Mouse (Mus musculus) heart, embryonic 11.5 days (tissue): ENCODE results near the gene Mdga1. TPM values are rescaled to one million over a fixed set of nuclear protein-coding genes. Genes with fewer than 3 reads are reported as not detected.
A peak's percentile ranks its signal among the peaks of the same experiment; 100 is the strongest.

Experiments
- ATAC-seq: fragments of 200-750 bp; cut with Nextera tagmentation; replicated peaks from 2 replicates; pipeline ENCODE4 v1.8.0; 2017; ENCODE audit warnings: moderate library complexity; ENCODE audit not compliant: insufficient number of reproducible peaks, low FRiP score, low TSS enrichment
- H3K27ac ChIP-seq: fragments of 300-500 bp; sonication (generic); 2 replicates; pipeline ENCODE4 v1.5.1; 2014; ENCODE audit warnings: mild to moderate bottlenecking, low read depth, low read length
- H3K27me3 ChIP-seq: fragments of 300-500 bp; sonication (generic); 2 replicates; pipeline ENCODE4 v1.6.1; 2014; ENCODE audit warnings: mild to moderate bottlenecking, low read length, mixed read lengths; ENCODE audit not compliant: control insufficient read depth, insufficient read depth
- H3K36me3 ChIP-seq: fragments of 300-500 bp; sonication (generic); 2 replicates; pipeline ENCODE4 v1.6.1; 2014; ENCODE audit warnings: mild to moderate bottlenecking, low read length, moderate library complexity, mixed read lengths; ENCODE audit not compliant: control insufficient read depth, insufficient read depth
- H3K4me1 ChIP-seq: fragments of 300-500 bp; sonication (generic); 2 replicates; pipeline ENCODE4 v1.6.1; 2014; ENCODE audit warnings: low read length; ENCODE audit not compliant: control insufficient read depth, insufficient read depth
- H3K4me2 ChIP-seq: fragments of 300-500 bp; sonication (generic); 2 replicates; pipeline ENCODE4 v1.6.1; 2014; ENCODE audit warnings: mild to moderate bottlenecking, moderate library complexity
- H3K4me3 ChIP-seq: fragments of 300-500 bp; sonication (generic); 2 replicates; pipeline ENCODE4 v1.5.1; 2014; ENCODE audit warnings: low read depth, low read length
- H3K9ac ChIP-seq: fragments of 300-500 bp; sonication (generic); 2 replicates; pipeline ENCODE4 v1.6.1; 2014; ENCODE audit warnings: mild to moderate bottlenecking, low read depth, low read length, moderate library complexity
- H3K9me3 ChIP-seq: fragments of 300-500 bp; sonication (generic); replicated peaks from 2 replicates; pipeline ENCODE4 v1.6.1; 2016; ENCODE audit warnings: low read length; ENCODE audit not compliant: control insufficient read depth
- WGBS: fragments of 180-500 bp; shearing (Covaris S2); extraction: QIAGEN DNeasy Blood & Tissue Kit; methylation state at CpG from one replicate; pipeline ENCODE4 v1.1.7; 2014; ENCODE audit not compliant: insufficient replicate concordance; 5-methylcytosine and 5-hydroxymethylcytosine counted together
- polyA plus RNA-seq: library from polyadenylated mRNA; unstranded; fragments of >200 nt; fragmentation: Nextera tagmentation; extraction: Ambion mirVana; gene quantifications from 2 replicates; pipeline ENCODE4 v1.2.1, GENCODE M21; 2014

The Mdga1 gene
- polyA plus RNA-seq, 1 experiment from 2014 or later: 1.7 TPM

DNA sequence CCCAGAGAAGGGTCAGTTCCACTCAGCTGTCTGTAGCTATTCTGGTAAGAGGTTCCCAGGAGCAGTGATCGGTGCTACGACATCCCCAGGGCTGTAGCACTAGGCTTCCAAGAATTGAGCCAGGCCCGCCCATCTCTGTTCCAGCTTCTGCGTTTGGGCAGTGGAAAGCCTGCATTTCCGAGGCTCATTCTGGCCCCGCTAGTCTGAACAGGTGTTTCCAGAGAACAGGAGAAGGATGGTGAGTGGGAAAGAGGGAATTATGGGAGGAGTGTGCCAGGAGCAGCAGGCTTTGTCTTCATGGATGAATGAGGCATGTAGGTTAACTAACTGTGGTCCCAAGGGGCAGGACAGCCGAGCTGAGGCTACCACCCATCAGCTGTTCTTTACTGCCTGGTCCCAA, 140.8 kb downstream of the Mdga1 start:
- 77% methylated on average over 7 of the region's 7 CpGs for WGBS
- Histone ChIP-seq H3K36me3 (no peaks in the 10 kb centered on the region), H3K27me3 (no peaks in the 10 kb centered on the region), H3K9ac (no peak overlapping the region), H3K4me1 (peaks cover 7% of the 10 kb centered on the region), H3K9me3 (no peaks in the 10 kb centered on the region), H3K4me2 (no peak overlapping the region), H3K4me3 (no peak overlapping the region), H3K27ac (no peak overlapping the region)
- no peak for ATAC-seq

DNA sequence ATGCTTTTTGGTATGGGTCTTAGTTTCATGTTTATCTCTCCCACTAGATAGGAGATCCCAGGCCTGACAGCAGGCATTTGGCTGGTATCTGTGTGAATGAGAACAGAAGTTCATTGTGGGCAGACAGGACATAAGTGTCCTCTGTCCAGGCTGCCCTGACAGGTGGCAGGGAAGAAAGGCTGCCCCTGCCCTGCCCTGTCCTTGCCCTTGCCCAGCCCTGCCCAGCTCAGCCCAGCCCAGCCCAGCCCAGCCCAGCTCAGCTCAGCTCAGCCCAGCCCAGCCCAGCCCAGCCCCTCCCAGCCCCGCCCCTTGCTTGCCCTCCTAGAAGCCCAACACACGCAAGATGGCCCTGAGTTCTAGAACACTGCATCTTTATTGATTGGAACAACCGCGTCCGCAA, 142.3 kb downstream of the Mdga1 start:
- Histone ChIP-seq H3K9ac (no peak overlapping the region), H3K4me3 (no peak overlapping the region), H3K4me1 (peaks cover 18% of the 10 kb centered on the region), H3K9me3 (no peaks in the 10 kb centered on the region), H3K4me2 (no peak overlapping the region), H3K27me3 (no peaks in the 10 kb centered on the region), H3K27ac (no peak overlapping the region), H3K36me3 (no peaks in the 10 kb centered on the region)
- ATAC-seq: no peak
- 62% methylated on average over 5 of the region's 5 CpGs for WGBS

DNA sequence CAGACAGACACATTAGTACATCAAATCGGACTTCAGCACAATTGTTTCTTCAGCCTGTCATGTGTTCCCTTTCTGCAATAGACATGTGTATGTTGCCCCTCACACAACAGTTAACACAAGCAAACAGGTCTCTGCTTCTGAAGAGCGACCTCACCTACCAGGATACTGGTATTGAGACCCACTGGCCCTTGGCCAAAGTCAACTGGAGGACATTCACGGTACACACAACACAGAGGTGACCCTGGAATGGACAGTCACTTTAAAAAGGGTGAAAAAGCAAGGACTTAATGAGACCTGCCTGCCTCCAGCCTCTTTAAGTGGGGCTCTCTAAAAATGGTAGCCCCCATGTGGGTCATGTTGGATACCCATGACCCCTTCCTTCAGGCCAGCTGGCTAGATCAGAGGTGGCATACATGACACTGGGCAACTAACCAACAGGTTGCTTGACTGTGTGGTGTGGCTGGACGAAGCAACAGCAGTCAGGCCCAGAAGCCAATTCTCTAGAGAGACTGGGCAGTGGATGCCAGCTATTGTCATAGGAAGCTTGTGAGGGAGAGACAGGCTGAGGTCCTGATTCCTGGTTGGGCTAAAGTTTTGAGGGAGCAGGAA, 145.3 kb downstream of the Mdga1 start:
- no peak for ATAC-seq
- Histone ChIP-seq H3K4me2 (no peak overlapping the region), H3K36me3 (no peaks in the 10 kb centered on the region), H3K9me3 (no peaks in the 10 kb centered on the region), H3K27me3 (peaks cover 9% of the 10 kb centered on the region; the same call in 1 of the 2 replicates), H3K4me3 (no peak overlapping the region), H3K27ac (no peak overlapping the region), H3K4me1 (peaks cover 18% of the 10 kb centered on the region), H3K9ac (no peak overlapping the region)
- WGBS: 76% methylated on average over 4 of the region's 4 CpGs

DNA sequence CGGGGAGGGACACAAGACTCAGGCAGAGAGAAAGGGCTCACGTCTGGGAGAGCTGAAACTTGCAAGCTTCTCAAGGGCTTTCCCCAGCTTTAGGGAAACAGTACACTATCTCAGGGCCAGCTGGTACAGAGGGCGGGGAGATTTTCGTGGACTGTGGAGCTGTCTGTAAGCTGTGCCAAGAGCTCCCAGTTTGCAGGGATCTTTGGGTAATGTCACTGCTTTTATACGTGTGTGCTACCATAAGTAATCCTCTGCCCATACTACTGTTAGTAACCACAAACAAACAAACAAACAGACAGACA, 145.7 kb downstream of the Mdga1 start:
- H3K4me1 ChIP-seq: peaks cover 20% of the 10 kb centered on the region
- peaks cover 9% of the 10 kb centered on the region; the same call in 1 of the 2 replicates for H3K27me3 ChIP-seq
- H3K9me3 ChIP-seq: no peaks in the 10 kb centered on the region
- no peak for ATAC-seq
- H3K9ac ChIP-seq: no peak overlapping the region
- H3K27ac ChIP-seq: peak overlapping the region; percentile 8; the same call in 1 of the 2 replicates
- H3K4me2 ChIP-seq: no peak overlapping the region
- H3K4me3 ChIP-seq: no peak overlapping the region
- H3K36me3 ChIP-seq: no peaks in the 10 kb centered on the region
- WGBS: 37% methylated on average over 5 of the region's 5 CpGs

DNA sequence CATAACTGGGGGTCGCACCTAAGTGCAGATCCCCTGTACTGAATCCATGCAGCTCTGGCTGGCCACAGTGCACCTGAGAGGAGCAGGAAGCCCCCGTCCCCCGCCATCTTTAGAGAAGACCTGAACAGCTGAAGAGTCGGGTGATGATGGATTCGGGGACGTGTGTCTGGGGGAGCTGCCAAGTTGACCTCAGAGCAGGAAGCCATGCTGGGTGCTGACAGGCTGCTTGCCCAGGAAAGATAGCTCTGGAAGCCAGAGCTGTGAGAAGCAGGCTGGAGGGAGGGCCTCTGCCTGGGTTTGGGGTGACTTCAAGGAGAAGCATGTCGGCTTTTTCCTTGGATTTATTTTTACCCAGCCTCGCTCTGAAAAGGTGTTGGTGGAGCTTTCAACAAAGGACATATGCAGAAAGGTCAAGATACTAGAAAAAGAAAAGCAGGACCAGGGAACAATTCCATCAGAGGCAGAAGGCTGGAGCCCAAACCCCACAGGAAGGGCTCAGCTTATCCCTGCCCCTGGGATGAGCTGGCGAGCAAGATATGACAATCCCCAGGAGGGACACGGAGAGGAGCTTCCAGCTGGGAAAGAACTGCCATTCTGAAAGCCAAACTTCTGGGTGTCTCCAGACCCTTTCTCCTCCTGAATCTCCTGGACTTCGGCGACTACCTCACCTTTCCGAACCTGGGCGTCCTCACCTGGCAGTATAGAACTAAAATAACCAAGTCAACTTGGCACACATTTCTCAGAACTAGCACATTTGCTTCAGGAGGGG, 146.3 kb downstream of the Mdga1 start:
- Histone ChIP-seq H3K9me3 (no peaks in the 10 kb centered on the region), H3K4me3 (no peak overlapping the region), H3K27ac (peak overlapping the region; percentile 54), H3K27me3 (peaks cover 12% of the 10 kb centered on the region; the same call in 1 of the 2 replicates), H3K9ac (0 out of 2 replicates have a peak overlapping the region, but pooled peaks have one; percentile 1), H3K36me3 (no peaks in the 10 kb centered on the region), H3K4me2 (peak overlapping the region; percentile 36), H3K4me1 (peaks cover 21% of the 10 kb centered on the region)
- ATAC-seq: no peak
- 36% methylated on average over 14 of the region's 14 CpGs for WGBS

DNA sequence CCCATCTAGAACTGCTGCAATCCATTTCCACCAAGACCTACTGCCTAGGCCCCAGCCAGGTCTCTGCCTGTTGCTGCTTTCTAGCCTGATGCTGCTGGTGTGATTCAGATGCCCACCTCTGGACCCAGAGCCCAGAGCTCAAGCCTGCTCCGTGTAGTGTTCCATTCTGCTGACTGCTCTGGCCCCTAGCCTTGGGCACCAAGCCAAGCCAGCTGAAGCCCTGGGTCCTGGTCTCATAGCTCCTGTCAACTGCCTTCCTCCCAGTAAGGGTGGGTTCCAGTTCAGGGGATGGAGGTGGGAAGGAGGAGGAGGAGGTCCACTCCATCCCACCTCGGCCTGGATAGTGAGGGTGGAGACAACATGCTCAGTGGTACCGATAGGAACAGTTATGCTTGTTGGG, 150.3 kb downstream of the Mdga1 start:
- Histone ChIP-seq H3K4me1 (peaks cover 23% of the 10 kb centered on the region), H3K36me3 (no peaks in the 10 kb centered on the region), H3K27ac (no peak overlapping the region), H3K9ac (no peak overlapping the region), H3K27me3 (peaks cover 13% of the 10 kb centered on the region; the same call in 1 of the 2 replicates), H3K4me2 (no peak overlapping the region), H3K9me3 (no peaks in the 10 kb centered on the region), H3K4me3 (no peak overlapping the region)
- 79% methylated on average over 3 of the region's 3 CpGs for WGBS
- no peak for ATAC-seq

DNA sequence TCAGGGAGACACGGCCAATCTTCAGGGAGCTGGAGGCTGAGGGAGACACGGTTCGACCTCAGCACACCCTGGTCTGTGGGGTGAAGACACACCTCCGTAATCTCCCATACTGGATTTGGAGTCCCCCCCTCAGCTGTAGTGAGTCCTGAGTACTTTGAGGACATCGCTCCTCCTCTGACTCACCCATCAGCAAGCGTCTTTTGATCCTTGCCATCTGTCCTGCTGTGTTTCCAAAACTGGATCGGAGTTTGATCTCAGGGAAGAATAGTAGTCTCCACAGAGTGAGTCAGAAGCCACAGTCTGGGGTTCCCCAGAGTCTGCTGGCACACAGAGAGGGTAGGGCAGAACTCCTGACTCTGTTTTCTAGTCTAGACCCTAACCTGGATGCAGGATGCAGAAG, 150.9 kb downstream of the Mdga1 start:
- Histone ChIP-seq H3K9ac (no peak overlapping the region), H3K4me2 (no peak overlapping the region), H3K27me3 (peaks cover 13% of the 10 kb centered on the region; the same call in 1 of the 2 replicates), H3K4me1 (peaks cover 17% of the 10 kb centered on the region), H3K27ac (no peak overlapping the region), H3K36me3 (no peaks in the 10 kb centered on the region), H3K4me3 (no peak overlapping the region), H3K9me3 (no peaks in the 10 kb centered on the region)
- 61% methylated on average over 7 of the region's 7 CpGs for WGBS
- no peak for ATAC-seq

DNA sequence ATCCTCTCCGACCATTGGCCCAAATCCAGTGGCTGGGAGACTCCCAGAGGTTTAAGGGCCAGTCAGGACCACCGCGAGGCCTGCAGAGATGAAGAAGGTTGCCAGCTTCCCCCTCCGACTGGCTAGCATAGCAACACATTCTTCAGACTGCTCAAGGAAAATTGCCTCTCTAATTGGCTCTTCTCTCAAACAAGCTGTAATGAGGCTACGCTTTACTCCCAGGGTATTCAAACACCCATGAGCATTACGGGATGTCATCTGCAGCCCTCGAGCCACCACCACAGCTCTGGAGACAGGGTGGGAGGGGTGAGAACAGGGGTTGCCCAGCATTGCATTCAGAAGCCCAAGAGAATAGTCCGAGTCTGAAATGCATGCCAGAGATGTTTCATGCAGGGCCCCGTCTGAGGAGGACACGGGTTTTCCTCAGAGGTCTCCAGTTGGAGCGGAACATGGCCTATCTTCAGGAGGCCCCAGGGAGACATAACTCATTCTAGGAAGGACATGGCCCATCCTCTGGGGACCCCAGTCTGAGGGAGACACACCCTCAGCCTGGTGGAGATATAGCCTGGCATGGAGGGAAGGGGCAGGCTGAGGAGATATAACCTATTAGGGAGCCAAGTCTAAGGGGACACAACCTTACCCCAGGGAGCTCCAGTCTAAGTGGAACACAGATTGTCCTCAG, 151.5 kb downstream of the Mdga1 start:
- Histone ChIP-seq H3K27ac (no peak overlapping the region), H3K36me3 (no peaks in the 10 kb centered on the region), H3K9ac (no peak overlapping the region), H3K4me1 (peaks cover 11% of the 10 kb centered on the region), H3K4me3 (no peak overlapping the region), H3K4me2 (no peak overlapping the region), H3K27me3 (peaks cover 13% of the 10 kb centered on the region; the same call in 1 of the 2 replicates), H3K9me3 (no peaks in the 10 kb centered on the region)
- 46% methylated on average over 11 of the region's 11 CpGs for WGBS
- ATAC-seq: no peak
